Mouse (Mus musculus) embryonic stem cell, embryonic (primary cell): ENCODE data around the gene Padi1.

Experiments used
- CTCF ChIA-PET, 4 experiments: fragments of 300-600 bp in 2 of 4; fragments of 350-600 bp in 2 of 4; sonication (Branson Sonifier 250); formaldehyde crosslinking; loops; one replicate each; lab custom pipeline; 2022; ENCODE audit warnings: inconsistent platforms in 2 of 4; lab: Charles Lee
- POLR2A ChIA-PET, 4 experiments: fragments of 300-600 bp in 2 of 4; fragments of 350-600 bp in 2 of 4; sonication (Branson Sonifier 250); formaldehyde crosslinking; loops; one replicate each; lab custom pipeline; 2022; ENCODE audit warnings: antibody characterized with exemption in 4 of 4, inconsistent platforms in 1 of 4; lab: Charles Lee

Padi1 gene

DNA sequence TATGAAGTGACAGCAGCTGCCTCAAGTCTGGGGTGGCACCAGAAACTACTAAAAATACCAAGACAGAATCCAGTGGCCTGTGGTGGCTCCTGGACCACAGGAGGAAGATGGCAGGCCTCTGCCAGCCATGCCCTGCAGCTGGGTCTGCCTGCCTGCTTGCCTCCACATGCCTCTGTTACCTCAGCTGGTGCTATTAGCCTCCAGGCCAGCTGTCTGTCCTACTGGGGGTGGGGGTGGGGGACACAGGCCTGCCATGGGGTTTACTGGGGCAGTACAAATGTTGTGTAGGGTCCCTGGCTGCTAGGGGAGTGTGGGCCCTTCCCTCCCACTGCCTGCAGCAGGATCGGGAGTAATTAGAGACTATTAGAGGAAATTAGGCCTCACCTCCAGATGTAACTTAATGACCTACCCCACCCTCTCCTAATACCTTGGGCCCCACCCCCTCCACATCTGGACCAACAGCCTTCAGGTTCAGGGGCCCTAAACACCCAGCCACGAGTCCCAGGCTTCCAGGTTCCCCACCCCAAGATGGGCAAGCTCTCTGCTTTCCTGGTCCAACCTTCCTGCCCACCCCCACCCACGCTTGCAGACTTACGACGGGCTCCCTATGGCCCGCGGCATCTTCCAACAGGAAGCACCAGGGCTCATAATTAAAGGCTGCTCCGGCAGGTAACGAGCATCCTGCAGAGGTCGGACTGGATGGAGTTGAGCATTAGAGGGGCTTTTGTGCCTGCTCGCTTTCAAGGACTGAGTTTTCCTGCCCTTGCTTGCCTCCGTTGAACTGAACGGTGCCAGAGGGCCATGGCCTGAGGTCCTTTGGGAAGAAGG, 32.0 kb downstream of the Padi1 start:
- POLR2A ChIA-PET = interaction anchor here in 3 of 4 experiments (0.6 to 2.4 kb wide), 12 partner anchors 12 to 135 kb away, joined by 3 to 7 read pairs (median 3); no protein-coding TSS in a partner anchor

DNA sequence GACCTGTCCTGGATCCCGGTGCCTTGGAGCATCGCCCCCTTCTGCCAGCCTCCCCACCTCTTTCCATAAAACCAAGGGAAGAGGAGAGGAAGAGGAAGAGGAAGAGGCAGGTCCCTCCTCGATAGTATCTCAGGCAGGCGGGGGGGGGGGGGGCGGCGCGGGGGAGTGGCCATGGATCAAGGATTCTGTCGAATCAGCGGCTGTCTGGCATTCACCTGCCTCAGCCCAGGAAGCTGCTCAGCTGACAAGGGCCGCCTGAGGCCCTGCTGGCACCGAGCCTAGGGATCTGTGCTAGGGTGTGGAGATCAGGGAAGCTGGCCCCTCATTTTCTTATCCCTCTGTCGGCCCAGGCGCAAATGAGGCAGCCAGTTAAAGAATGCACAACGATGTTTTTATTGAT, 33.0 kb downstream of the Padi1 start:
- CTCF ChIA-PET = interaction anchor here in 3 of 4 experiments (0.5 to 1.7 kb wide), 4 partner anchors 11 to 218 kb away, joined by 3 to 6 read pairs (median 6); no protein-coding TSS in a partner anchor

More for the DNA sequence above, 32.0 kb downstream of the Padi1 start:
- CTCF ChIA-PET = interaction anchor here in 3 of 4 experiments (0.6 to 1.8 kb wide), 9 partner anchors 19 to 288 kb away, joined by 3 to 6 read pairs (median 3); no protein-coding TSS in a partner anchor

DNA sequence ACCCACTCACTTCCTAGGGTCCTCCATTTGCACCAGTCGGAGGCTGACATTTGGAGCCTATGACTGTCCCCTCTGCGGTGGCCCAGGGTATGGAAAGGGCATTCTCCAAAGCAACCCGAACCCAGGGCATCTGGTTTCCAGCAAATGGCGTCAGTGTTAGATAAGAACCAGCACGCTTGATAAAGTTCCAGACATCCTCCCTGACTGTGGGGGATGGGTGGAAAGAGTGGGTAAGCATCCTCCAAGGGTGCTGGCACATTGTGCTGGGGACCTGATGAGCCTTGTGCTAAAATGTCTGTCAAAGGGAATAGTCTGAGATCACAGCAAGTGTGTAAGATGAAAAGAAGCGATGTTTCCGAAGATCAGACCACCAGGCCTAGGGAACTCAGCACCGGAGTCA, 33.4 kb downstream of the Padi1 start:
- CTCF ChIA-PET = interaction anchor here in 1 of 4 experiments (0.5 kb wide), 1 partner anchor 219 kb away, joined by 3 read pairs; no protein-coding TSS in a partner anchor
- POLR2A ChIA-PET = interaction anchor here in 2 of 4 experiments (1.2 to 1.7 kb wide), 2 partner anchors 10 to 12 kb away, joined by 3 to 4 read pairs; no protein-coding TSS in a partner anchor

More for the DNA sequence above, 33.0 kb downstream of the Padi1 start:
- POLR2A ChIA-PET = interaction anchor here in 3 of 4 experiments (0.7 to 2.4 kb wide), 3 partner anchors 11 to 81 kb away, joined by 3 to 7 read pairs (median 3); no protein-coding TSS in a partner anchor

DNA sequence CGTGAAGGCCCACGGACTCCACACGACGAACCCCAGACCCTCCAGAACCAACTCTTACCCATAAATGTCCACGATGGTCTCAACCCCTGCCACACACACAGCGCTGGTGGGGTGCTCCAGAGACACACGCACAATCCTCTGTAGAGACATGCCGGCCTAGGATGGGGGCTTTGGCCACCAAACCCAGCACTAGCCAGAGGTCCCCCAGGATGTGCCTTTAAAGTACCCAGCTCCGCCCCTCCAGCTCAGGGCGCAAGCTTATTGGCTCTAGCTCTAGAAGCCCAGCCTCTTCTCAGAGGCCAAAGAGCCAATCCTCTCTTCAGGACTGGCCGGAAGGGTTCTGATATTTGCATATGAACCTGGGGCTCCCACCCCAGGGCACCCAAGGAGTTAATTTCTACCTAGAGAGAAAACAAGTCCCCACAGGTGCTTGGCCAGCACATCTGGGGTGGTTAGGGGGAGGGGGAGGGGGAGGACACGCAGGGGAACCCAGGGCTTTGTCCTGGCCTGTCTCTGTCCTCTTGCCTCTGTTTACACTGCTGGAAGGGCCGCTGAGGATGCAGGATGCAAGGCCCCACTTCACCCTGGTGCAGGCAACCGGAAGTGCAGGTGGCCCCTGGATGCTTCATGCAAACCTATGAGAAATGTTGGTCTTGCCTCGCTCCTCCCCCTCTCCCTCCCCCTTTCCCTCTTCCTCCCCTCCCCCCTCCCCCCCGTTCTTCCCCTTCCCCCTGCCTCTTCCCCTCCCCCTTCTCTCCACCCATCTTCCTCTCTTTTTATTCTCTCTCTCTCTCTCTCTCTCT, 34.9 kb downstream of the Padi1 start, which contains the start of gene Padi3:
Gene Padi3 (minus strand): TSS at position 191 of the 803 bp plus-strand sequence.
- ChIA-PET CTCF (interaction anchor here in 2 of 4 experiments (0.6 to 1.4 kb wide), 9 partner anchors 9 to 1952 kb away, joined by 3 to 9 read pairs (median 4); partner anchors contain the start of gene Kazn (in 1 of the 2)), POLR2A (interaction anchor here in 3 of 4 experiments (0.6 to 2.2 kb wide), 10 partner anchors 10 to 238 kb away, joined by 3 to 9 read pairs (median 4); no protein-coding TSS in a partner anchor)

DNA sequence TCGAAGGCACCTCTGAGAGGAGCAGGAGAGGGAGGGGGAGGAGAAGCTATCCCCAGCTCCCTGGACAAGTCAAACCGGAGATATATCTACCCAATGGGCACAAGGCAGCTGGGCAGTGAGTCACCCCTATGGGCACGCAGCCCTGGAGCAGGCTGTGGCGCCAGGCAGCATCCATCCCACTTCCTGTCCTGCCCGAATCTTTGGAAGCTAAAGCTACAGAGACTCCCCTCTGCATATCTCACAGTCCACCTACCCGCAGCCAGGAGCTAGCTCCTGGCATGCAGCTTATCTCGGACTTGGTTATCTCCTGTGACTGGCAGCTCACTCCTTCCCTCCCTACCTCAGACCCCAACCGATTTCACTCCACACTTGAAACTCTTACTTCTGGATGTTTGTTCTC, 36.5 kb downstream of the Padi1 start:
- POLR2A ChIA-PET = interaction anchor here in 2 of 4 experiments (1.4 to 2.2 kb wide), 4 partner anchors 9 to 101 kb away, joined by 3 to 9 read pairs (median 4); no protein-coding TSS in a partner anchor
- CTCF ChIA-PET = interaction anchor here in 2 of 4 experiments (0.5 to 1.2 kb wide), 2 partner anchors 15 to 64 kb away, joined by 3 read pairs; no protein-coding TSS in a partner anchor

DNA sequence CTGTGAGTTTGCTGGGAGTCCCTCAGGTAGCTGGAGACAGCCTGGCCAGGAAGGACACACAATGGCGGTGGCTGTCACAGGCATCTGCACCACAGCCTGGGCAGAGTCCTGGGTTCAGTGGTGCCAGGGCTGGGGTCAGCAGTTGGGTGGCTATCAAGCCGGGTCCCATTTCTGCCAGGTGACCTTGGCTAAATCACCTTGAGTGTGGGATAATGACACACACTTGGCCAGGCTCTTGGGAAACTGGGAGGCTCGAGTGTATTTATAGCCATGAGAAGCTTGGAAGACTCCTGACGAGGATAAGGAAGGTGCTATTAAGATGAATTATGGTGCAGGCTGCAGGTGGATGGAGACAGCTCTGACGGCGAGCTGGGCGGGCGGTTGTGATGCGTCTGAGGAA, 41.0 kb downstream of the Padi1 start:
- ChIA-PET POLR2A (interaction anchor here in 1 of 4 experiments (4.0 kb wide), 1 partner anchor 12 kb away, joined by 17 read pairs; no protein-coding TSS in a partner anchor), CTCF (interaction anchor here in 2 of 4 experiments (1.1 to 1.3 kb wide), 2 partner anchors 11 to 16 kb away, joined by 3 to 7 read pairs; no protein-coding TSS in a partner anchor)

DNA sequence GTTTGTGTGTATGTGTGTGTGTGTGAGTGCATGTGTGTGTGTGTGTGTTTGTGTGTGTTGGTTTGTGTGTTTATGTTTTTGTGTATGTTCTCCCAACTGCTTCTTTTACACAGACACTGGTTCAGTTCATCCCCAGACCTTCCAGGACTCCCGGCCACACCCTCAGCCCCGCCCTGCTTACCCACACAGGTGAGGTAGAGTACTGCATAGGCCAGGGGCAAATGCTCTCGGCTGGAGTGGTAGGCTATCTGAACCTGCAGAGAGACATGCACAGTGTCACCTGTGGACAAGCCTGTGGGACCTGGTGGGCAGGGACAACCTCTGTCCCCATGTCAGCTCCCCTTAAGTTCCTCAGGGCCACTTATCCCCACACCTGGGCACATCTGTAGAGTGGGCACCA, 44.2 kb downstream of the Padi1 start:
- ChIA-PET CTCF (interaction anchor here in 3 of 4 experiments (0.6 to 1.6 kb wide), 5 partner anchors 8 to 322 kb away, joined by 3 to 7 read pairs (median 3); no protein-coding TSS in a partner anchor), POLR2A (interaction anchor here in 2 of 4 experiments (0.6 to 1.6 kb wide), 2 partner anchors 10 to 11 kb away, joined by 3 to 4 read pairs; partner anchors contain the start of gene Padi3 (in 1 of the 2))

DNA sequence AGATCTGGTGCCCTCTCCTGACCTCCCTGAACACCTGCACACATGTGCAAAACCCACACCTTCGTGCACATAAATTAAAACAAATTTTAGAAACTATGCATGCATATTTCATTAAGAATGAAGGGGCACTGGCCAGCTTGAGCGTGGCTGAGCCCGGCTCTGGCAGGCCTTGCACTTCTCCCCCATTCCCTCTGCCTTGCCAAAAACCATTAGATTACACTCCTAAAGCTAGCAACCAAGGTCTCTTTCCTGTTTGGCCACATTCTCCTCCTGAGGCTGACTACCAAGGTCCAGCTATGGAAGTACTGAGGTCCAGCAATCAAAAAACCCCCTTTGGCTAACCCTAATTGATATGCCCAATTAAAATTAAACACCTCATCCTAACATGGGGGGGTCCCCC, 48.8 kb downstream of the Padi1 start:
- POLR2A ChIA-PET = no interaction called here
- CTCF ChIA-PET = interaction anchor here in 1 of 4 experiments (0.6 kb wide), 1 partner anchor 1825 kb away, joined by 3 read pairs; no protein-coding TSS in a partner anchor

DNA sequence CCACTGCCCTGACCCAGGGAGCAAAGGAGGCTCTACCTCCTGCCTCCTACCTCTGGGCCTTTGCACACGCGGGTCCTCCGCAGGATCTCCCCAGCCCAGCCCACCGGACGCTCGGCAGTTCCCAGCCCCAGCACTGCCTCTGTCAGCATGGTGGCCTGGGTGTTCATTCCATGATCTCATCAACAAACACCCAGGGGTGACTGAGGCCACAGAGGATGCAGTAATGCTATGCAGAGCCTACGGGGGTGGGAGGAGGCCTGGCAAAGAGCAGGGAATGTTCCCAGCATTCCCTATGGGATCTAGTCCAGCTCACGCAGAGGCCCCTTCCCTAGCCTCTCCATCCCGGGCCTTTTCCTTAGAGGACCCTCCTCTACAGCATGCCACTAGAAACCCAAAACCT, 50.9 kb downstream of the Padi1 start:
- CTCF ChIA-PET = interaction anchor here in 1 of 4 experiments (2.1 kb wide), 2 partner anchors 19 to 108 kb away, joined by 6 read pairs; no protein-coding TSS in a partner anchor
- POLR2A ChIA-PET = no interaction called here

DNA sequence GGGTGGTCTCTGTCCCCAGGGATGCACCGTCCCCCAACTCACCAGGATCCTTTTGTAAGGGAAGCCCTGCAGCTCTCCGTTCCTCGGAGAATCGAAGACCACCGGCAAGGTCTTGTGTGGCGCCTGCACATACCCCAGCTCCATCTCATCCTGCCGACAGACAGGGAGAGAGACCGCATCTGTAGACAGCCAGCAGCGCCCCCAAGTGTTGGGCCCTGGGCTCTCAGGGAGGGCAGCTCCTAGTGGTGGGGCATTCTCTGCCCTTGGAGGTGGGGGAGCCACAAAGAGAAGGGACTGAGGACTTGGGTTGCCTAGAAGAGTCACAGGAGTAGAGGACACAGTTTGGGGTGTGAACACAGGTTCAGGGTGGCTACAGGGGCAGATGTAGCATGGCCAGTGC, 51.8 kb downstream of the Padi1 start:
- POLR2A ChIA-PET = interaction anchor here in 3 of 4 experiments (0.5 to 0.7 kb wide), 4 partner anchors 22 to 191 kb away, joined by 3 to 5 read pairs (median 4); no protein-coding TSS in a partner anchor

DNA sequence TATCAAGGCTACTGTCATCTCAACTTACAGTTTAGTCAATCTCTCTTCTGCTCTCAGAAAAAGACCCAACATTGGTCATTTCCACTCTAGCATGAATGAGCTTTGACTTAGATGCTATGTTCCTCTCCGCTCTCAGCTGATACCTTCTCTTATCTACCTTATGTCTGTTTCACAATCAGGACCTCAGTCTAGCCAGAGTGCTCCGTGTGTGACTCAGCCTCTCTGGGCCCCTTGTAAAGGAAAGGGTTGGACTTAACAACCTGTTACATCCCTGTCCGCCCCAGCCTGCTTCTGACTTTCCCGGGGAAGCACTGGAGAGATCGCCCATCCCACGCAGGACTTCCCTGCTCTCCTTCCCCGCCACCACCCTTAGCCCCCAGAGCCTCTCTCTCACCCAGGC, 53.0 kb downstream of the Padi1 start:
- ChIA-PET CTCF (interaction anchor here in 2 of 4 experiments (1.1 to 1.3 kb wide), 2 partner anchors 10 to 141 kb away, joined by 3 to 7 read pairs; no protein-coding TSS in a partner anchor), POLR2A (interaction anchor here in 1 of 4 experiments (0.6 kb wide), 1 partner anchor 1067 kb away, joined by 3 read pairs; no protein-coding TSS in a partner anchor)

More for the DNA sequence above, 51.8 kb downstream of the Padi1 start:
- CTCF ChIA-PET = interaction anchor here (0.6 to 2.1 kb wide), 29 partner anchors 8 to 999 kb away, joined by 3 to 7 read pairs (median 4); partner anchors contain the start of genes Casp9 (in 1 of the 4) and Crocc (in 1 of the 4)

DNA sequence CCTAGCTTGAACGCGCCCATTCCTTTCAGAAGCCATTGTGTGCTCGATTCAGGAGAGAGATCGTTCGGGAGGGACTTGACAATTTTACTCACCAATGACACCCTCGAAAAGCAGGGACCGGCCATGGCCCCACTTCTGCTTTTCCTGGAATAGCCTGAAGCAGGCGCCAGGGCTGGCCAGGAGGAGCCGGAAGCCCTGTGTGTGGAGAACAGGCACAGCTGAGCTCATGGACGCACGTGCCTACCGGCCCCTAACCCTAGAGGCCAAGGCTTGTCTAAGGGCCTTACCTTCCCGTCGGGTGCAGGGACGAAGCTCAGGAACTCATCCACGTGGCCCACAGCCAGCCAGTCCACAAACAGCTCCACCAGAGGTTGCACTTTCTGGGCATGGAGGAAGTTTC, 54.5 kb downstream of the Padi1 start:
- POLR2A ChIA-PET = interaction anchor here in 2 of 4 experiments (0.6 to 1.5 kb wide), 7 partner anchors 19 to 111 kb away, joined by 3 to 4 read pairs (median 3); partner anchors contain the start of gene Padi3 (in 1 of the 2)

DNA sequence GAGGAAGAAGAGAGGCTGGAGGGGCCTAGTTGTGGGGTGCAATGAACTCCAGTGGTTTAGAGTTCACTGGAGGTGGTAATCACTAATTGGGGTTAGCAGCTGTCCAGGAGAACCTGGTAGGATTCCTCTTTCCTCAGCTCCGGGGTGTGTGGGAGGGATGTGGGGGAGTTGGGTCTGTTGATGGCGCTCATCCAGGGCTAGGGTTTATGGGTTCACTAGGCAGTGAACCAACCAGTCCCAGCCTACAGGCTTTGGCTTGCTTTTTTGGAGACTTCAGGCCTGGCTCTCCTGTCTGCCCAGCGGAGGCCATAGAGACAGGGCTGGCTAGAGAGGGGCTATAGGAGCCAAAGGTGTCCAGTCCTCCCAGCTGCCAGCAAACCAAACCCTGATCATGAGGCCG, 55.6 kb downstream of the Padi1 start:
- CTCF ChIA-PET = interaction anchor here (0.6 to 3.5 kb wide), 10 partner anchors 27 to 564 kb away, joined by 3 to 21 read pairs (median 7); no protein-coding TSS in a partner anchor
- POLR2A ChIA-PET = interaction anchor here in 1 of 4 experiments (0.7 to 0.8 kb wide), 2 partner anchors 19 to 89 kb away, joined by 3 read pairs; partner anchors contain the start of gene Rcc2

More for the DNA sequence above, 54.5 kb downstream of the Padi1 start:
- CTCF ChIA-PET = interaction anchor here in 2 of 4 experiments (0.6 to 3.5 kb wide), 11 partner anchors 19 to 989 kb away, joined by 3 to 21 read pairs (median 4); partner anchors contain the start of gene Padi3 (in 1 of the 2)

DNA sequence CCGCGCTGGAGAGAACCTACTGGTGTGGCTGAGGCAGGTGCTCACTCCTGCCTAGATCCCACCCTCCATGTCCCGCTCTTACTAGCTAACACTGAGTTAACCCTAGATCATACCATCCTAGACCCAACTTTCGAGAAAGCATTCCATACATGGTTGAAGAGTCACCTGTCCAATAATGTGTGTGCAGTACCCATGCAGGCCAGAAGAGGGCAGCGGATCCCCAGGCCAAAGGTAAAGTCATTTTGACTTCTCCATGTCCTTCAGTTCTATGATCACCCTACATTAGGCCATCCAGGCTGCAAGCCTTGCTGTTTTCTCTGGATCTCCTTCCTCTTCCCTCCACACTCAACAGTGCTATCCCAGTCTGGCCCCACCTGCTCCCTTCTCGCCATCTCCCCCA, 56.6 kb downstream of the Padi1 start:
- POLR2A ChIA-PET = interaction anchor here in 3 of 4 experiments (0.7 to 1.4 kb wide), 7 partner anchors 9 to 116 kb away, joined by 3 to 5 read pairs (median 3); no protein-coding TSS in a partner anchor
- CTCF ChIA-PET = interaction anchor here (0.5 to 3.5 kb wide), 24 partner anchors 9 to 300 kb away, joined by 3 to 21 read pairs (median 4); partner anchors contain the start of gene Padi4 (in 1 of the 4)

DNA sequence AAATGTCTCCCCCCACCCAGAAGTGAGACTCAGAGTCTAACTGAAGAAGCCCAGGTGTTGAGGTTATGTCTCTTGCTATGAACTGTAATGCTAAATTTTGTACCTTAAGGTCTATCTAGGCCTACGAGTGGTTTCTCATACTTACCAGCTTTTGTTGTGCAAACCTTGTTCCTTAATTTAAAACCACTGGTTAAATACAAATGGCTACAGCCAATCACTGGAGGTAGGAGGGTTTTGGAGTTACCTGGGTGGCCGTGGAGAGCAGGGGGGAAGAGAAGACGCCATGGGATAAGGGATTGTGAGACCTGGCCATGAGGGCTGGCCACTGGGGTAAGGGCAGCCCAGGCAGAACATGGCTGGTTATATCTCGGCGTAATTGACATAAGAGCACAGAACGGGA, 57.3 kb downstream of the Padi1 start:
- ChIA-PET CTCF (interaction anchor here (0.5 to 3.5 kb wide), 23 partner anchors 8 to 301 kb away, joined by 3 to 21 read pairs (median 4); partner anchors contain the start of gene Padi4 (in 1 of the 4)), POLR2A (interaction anchor here in 3 of 4 experiments (0.6 to 1.4 kb wide), 6 partner anchors 8 to 131 kb away, joined by 3 to 5 read pairs (median 3); no protein-coding TSS in a partner anchor)

DNA sequence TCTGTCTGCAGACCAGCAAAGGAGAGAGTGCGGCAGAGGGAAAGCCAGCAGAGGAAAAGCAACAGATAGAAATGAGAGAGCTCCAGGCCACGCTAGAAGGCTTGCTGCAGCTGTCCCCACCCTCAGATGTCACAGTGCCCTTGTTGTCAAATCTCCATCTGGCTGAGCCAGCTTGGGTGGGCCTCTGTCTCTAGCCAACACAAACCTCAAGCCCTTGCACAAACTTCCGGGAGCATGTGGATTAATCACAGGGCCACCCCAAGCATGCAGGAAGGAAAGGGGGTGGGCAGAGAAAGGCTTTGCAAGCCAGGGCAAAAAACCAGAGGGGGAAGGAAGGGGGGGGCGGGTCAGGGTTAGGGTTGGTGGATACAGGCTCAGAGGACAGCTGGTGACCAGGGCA, 58.2 kb downstream of the Padi1 start:
- ChIA-PET CTCF (interaction anchor here (0.6 to 2.7 kb wide), 9 partner anchors 17 to 244 kb away, joined by 3 to 11 read pairs (median 4); no protein-coding TSS in a partner anchor), POLR2A (interaction anchor here in 1 of 4 experiments (1.4 to 1.5 kb wide), 2 partner anchors 17 to 169 kb away, joined by 5 read pairs; no protein-coding TSS in a partner anchor)
